Mouse (Mus musculus) liver, adult 2 months (tissue): ENCODE results near the gene Duoxa1.

Experiments
- CTCF ChIP-seq: fragments of 200-500 bp; IDR thresholded peaks from 2 replicates; pipeline ENCODE4 v1.5.1; 2011; ENCODE audit warnings: low read depth, low read length, control low read depth
- POLR2A ChIP-seq: fragments of 200-500 bp; IDR thresholded peaks from 2 replicates; pipeline ENCODE4 v1.6.1; 2011; ENCODE audit warnings: low read length, control low read depth; ENCODE audit not compliant: insufficient read depth; ENCODE audit errors: extremely low read depth

DNA sequence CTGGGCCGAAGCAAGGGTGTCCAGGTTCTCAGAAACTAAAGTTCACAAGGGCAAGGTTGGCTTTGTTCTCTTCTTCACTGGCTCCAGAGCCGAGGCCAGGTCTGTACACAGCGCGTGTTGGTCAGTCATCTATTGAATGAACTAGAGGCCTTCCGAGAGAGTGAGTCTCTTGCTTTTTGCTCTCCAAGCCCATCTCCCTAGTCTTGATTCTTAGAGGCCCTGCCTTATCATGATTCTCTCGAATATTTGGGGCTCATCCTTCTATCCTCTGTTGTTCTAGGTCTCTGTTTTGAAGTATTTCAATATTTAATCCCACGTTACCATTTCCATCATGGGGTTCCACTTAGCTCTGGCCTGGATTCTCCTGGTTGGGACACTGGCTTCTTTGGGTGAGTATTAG, 1.8 kb upstream of the Duoxa1 start, which contains the start of gene Duox1:
- TF ChIP-seq POLR2A (no peak), CTCF (no peak)
